Mouse (Mus musculus) v-Abl transformed pro-B cells (cell line): Measurements from ENCODE around the gene Kcnn1.

Experiments used
- in situ Hi-C, 2 experiments: fragments of 400-800 bp; cut with MboI; formaldehyde crosslinking; loops; one replicate each; pipeline ENCODE4 v1.15.1; 2025; ENCODE audit not compliant: unreplicated experiment in 2 of 2

Kcnn1 gene

GRCm38 (mm10) chr8:70872643-70873363 lies 9.7 kb upstream of the Kcnn1 start:
- in situ Hi-C loops: no loop called here

- in situ Hi-C loops: no loop called here
These were observed 8.2 kb upstream of the Kcnn1 start for GRCm38 (mm10) chr8:70871195-70871807.

DNA sequence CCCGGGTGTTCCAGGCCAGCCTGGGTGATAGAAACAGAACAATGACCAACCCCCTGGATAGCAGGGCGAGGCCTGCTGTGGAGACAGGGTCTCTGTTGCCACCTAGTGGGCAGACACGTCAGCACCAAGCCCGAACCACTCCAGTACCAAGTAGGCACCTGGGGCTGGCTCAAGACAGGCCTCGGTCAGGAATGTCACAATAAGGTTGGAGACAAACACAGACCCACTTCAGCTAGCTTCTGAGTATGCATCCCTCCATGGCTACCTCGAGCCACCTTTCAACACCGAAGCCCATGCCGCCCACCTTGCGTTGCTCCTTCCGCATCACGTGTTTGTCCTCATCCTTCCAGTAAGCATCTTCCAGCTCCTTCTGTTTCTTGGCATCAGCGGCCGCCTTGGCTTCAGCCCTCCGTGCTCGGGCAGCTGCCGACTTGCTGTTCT lies 6.6 kb upstream of the Kcnn1 start:
- in situ Hi-C loops: no loop called here

GRCm38 (mm10) chr8:70869199-70869571 lies 6.1 kb upstream of the Kcnn1 start:
- in situ Hi-C loops: no loop called here

DNA sequence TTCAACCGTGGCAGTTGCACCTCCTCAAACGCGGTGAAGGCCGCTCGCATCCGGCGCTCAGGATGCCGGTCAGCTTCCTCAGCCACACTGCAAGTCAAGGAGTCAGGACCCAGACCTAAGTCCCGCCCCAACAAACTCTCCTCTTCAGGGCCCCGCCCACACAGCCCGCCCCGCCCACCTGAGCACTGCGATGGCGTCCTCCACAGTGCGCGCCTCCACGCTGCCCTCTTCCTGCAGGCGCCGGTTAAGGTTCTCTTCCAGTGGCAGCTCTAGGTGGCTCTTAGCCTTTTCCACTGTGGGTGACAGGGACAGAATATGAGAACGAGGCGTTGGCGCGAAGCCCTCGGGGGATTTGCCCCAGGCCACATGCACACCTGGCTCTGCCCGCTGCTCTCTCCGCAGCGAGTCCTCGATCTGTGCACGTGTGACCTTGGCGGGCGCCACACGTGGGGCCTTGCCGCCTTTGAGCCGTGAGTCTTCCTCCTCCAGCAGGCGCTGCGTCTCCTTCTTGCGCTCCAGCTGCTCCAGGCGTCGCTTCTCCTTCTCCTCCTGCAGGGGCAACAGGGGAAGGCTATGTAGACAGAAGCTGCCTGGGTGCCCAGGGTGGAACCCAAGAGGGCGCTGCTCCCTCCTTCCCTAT lies 5.6 kb upstream of the Kcnn1 start:
- in situ Hi-C loops: no loop called here

DNA sequence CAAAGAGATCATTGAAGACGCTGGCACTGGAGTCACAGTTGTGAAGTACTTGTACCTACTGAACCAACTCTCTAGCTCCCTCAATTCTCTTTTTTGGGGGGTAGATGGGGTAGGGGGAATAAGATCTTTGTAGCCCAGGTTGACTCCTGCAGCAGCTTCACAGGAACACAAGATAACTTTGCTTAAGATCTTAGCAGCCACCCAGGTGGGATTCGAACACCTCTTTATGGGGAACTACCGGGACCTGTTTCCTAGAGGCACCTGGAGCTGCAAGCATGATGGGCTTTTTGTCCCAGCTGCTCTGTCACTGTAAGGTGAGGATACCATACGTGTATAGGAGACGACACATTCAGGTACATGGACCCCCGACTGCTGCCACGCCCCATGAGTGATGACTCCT lies 3.5 kb upstream of the Kcnn1 start:
- in situ Hi-C loops: no loop called here

DNA sequence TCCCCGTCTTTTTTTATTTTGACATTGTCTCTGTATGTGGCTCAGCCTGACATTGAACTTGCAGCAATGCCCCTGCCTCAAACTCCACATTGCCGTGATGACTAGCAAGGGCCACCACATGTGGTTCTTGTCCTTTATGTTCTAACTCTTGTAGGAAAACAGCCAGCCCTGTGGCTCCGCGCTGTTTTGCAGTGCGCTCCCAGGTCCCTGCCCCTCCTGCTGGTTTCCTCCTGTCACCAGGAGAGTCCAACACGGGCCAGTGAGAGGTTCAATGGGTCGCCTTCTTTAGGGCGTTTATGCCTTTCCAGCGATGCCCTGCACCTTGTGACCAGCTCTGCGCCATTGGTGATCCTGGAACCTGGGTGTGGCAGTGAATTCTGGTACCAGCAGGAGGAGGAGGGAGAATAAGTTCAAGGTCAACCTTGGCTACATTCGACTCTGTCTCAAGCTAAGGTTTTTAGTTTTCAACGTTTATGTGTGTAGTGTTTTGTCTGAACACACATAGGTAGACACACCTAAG lies 3.0 kb upstream of the Kcnn1 start:
- in situ Hi-C loops: no loop called here

DNA sequence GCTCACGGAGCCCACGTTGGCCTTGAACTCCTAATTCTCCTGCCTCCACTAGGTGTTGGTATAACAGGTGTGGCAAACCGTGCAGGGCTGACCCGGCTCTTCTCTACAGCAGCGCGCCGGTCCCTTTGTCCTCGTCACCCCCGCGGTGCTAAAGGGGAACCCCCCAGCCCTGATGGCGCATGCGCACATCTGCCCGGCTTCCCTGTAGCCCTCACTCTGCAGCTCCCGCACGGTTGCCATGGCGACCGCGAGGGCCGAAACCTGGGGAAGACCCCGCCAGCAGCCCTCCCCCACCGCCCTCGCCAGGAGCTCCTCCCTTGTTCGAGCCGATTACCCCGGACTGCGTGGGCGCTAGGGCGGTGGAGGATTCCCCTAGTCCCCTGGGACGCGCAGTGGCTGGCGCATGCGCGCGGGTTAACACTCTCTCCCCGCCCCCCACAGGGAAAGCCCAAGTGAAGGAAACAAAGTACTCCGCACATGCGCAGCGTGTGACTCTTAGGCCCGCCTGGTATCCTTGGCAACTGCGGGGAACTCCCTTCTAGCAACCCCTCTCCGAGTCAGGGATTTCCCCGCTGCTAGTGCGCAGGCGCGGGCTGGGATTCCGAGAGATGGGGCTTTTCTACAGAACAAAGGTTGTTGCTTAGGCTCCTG lies 2.4 kb upstream of the Kcnn1 start:
- in situ Hi-C loops: no loop called here

DNA sequence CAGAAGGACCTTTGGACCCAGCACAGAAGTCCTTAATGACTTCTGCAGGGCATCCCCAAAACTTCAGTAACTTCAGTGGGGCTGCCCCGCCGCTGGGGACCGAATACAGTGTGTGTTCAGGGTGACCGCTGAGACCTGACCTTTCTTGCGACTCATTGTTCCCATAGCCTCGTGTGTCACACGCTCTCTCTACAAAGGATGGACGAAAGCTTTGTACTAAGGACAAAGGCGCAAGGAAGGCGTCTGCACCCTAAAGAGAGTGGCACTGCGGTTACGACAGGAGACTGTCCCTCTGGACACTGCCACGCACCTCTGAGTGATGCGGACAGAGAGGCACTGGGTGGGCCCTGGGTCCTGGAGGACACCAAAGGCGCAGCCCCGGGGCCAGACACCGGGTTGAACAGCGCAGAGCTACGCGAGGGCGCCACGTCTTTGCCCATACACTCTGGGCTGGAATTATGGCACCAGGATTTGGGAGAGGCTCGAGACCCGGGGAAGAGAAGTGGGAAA lies 1.7 kb upstream of the Kcnn1 start:
- in situ Hi-C loops: no loop called here

DNA sequence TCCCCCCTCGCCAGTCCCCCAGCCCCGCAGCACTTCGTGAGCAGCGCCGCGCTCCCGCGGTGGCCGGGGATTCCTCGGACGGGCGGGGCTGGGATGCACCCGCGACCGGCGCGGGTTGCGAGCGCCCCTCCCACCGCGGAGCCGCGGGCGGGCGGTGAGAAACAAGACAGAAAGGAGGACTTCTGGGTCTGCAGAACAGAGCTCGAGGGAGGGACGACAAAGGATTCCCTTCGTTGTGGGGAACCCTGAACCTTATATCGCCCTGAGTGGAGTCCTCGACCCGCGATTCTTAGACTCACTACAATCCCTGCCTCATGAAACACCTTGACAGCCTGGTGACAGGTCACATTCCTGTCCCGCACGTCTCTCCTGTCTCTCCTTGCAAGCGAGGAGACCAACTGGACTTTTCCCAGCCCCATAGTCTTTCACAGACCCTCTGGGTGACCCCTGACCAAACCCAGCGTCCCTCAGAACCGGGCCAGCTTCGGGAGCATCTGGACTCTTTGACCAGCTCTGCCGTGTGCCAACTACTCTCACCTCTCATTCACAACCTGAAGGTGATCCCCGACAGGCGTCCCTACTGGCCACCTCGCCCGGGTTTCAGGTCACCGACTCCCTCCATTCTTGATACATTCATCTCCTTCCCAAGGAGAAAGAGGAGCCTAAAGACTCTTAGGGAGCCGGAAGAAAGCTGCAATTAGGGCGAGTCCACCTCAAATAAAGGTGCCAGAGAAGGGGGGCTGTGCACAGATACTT lies 1.1 kb upstream of the Kcnn1 start:
- in situ Hi-C loops: no loop called here

DNA sequence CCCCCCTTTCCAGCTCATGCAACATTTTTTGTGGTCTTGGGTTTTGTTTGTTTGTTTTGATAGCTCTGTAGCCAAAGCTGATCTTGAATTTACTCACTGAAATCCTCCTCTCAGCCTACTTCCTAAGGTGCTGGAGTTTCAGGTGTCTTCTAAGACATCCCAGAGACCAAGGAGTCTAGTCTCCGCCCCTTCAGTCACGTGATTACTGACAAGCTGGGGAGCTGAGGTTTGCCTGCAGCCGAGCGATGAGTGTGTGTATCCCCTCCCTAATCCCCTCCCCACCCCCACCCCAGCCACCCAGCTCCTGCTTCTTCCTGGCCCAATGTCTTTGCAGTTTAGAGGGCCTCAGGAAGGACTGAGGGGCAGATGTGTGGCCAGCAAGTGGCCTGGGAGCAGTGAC lies 5.5 kb downstream of the Kcnn1 start:
- in situ Hi-C loops: no loop called here

DNA sequence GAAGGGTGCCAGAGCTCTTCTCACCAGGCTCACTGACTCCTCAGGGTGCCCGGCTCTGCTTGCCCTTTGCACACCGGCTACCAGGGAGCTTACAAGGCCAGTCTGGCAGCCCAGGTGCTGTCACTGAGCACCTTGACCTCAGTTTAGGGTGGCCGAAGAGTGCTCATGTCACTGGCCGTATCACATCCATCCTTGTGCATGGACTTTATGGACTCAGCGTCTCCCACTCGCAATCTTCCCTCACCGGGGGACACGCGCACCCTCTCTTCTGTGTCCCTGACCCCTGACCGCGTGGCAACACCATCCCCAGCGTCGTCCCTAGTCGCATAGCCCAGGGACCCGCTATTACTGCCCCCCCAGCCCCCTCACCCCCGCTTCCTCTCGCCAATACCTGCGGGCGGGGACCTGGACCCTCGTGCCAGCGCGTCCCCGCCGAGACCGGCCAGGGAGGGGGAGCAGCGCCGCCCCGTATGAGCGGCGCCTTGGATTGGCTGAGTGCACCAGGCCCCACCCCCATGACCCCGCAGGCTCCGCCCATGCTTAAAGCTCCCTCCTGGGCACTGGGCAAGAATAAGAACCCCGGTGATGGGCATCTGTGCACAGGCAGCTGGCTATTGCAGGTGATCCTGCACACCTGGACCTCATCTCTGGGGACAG lies 6.4 kb downstream of the Kcnn1 start:
- in situ Hi-C loops: no loop called here

- in situ Hi-C loops: no loop called here
These were observed 7.0 kb downstream of the Kcnn1 start for GRCm38 (mm10) chr8:70856028-70856427.

- in situ Hi-C loops: no loop called here
These were observed 9.2 kb downstream of the Kcnn1 start for GRCm38 (mm10) chr8:70853863-70854262.

DNA sequence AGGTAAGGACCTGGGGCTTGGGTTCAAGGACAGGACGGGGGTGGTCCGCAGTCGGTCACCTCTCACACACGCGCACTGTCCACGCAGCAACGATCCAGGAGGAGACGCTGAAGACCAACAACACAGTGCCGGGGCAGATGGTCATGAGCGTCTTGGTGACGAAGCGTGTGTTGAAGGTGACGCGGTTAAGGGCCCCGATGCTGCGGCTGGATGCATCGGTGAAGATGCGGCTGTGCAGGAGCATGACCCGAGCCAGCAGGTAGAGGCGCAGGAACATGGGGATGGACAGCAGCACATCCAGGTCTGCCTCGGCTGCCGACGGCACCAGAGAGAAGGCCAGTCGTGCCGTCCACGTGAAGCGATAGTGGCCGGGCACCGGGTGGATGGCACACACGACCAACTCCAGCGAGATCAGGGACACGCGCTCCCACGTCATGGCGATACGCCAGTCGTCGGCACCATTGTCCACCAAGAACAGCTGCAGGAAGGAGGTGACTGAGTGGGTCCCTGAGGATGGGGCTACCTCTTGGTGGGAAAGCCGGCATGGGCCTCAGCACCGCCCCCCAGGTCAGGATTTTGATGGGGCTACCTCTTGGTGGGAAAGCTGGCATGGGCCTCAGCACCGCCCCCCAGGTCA lies 10.3 kb downstream of the Kcnn1 start:
- in situ Hi-C loops: no loop called here

GRCm38 (mm10) chr8:70851837-70852236 lies 11.2 kb downstream of the Kcnn1 start:
- in situ Hi-C loops: no loop called here

DNA sequence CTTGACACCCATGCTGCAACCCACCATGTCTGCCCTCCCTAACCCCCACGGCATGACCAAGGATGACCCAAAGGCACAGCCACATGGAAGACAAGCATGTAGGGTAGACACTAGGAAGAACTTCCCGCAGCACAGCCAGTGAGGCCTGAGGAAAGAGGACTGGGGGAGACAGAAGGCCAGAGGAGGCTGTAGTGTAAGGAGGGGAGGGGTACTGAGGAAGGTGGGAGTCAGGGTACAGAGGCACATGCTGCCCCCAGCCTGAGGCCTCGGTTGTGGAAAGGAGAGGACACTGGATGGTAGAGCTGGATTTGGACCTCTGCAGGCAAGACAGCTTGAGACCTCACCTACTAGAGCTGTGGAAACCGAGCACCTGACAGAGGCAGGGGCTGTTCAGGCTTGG lies 12.1 kb downstream of the Kcnn1 start:
- in situ Hi-C loops: no loop called here

DNA sequence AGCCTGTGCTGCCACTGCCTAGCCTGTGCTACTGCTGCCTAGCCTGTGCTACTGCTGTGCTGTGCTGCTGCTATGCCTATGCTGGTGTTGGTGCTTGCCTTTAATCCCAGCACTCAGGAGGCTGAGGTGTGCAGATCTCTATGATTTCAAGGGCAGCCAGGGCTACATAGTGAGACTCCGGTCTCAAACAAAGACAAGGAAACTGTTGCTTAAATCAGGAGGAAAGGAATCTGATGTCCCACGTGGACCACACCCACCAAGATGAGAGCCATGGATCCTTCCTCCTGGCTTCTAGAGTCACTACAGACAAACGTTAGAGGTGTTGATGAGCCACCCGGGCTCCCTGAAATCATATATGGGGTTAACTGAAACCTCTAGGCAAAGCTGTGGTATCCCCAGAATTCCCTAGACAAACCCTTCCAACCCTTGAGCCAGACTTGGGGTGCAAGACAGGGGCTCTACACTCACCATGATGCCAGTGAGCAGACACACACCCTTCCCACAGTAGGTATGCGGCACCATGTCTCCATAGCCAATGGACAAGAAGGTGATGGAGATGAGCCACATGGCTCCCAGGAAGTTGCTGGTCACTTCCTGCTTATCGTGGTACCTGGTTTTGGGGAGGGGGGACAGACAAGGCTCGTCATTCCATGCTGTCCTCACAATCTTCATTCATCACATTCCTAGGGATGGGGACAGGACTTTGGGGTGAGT lies 12.8 kb downstream of the Kcnn1 start:
- in situ Hi-C loops: no loop called here
